Mouse (Mus musculus): ENCODE results near the gene Mcee.

DNA sequence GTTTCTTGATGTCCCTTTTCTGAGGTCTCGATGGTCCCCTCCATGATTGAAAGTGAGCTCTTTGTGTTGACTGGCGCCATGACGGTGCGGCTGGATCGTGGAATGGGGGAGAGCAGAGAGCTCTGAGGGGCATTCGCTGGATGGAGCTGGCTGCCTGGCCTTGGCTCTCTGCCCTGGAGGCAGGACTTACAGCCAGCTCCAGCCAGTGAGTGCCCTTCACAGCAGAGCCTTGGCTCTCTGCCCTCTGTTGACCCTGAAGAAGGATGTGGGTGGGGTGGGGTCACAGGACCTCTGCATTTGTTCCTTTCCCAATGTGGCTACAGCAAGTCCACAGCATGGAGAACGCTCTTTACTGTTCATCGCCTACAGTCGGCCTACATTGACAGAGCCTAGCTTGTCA lies 35.0 kb upstream of the Mcee start:
- TF ChIP-seq CTCF (conservative IDR thresholded peaks at IDR 0.05; ENCODE audit: low read length) (no peak), POU5F1 (IDR thresholded peaks at IDR 0.05; ENCODE audit: borderline replicate concordance, low read length) (no peak)
